Mouse (Mus musculus) G1E (cell line): ENCODE measurements around the gene Gm17535. TPM values are rescaled to one million over a fixed set of nuclear protein-coding genes. Genes with fewer than 3 reads are reported as not detected.
A peak's percentile ranks its signal among the peaks of the same experiment; 100 is the strongest.
"Not testable (repeated sequence)": the region's sequence is repeated elsewhere in the genome, so short reads cannot be mapped to it uniquely, and the experiment has no call there.

Source experiments
- ATAC-seq: 2 replicates; pipeline ENCODE4 v1.8.0; 2016; ENCODE audit warnings: mild to moderate bottlenecking; ENCODE audit not compliant: insufficient number of reproducible peaks, poor library complexity, low FRiP score, severe bottlenecking; ENCODE audit errors: extremely low read depth
- DNase-seq: peaks from one replicate; pipeline ENCODE4 v3.0.0; 2012; ENCODE audit warnings: low spot score
- H3K27me3 ChIP-seq: 2 replicates; pipeline ENCODE4 v1.6.1; 2012; ENCODE audit warnings: mild to moderate bottlenecking, low read length, inconsistent platforms; ENCODE audit not compliant: insufficient read depth
- H3K36me3 ChIP-seq: replicated peaks from 2 replicates; pipeline ENCODE3; 2012; ENCODE audit warnings: mild to moderate bottlenecking, inconsistent platforms
- H3K4me1 ChIP-seq: 2 replicates; pipeline ENCODE4 v1.6.1; 2012; ENCODE audit warnings: low read depth, low read length, inconsistent platforms, mixed read lengths; ENCODE audit not compliant: insufficient read depth
- H3K4me3 ChIP-seq: 2 replicates; pipeline ENCODE4 v1.5.1; 2012; ENCODE audit warnings: low read depth, mild to moderate bottlenecking, inconsistent platforms, low read length, moderate library complexity, mixed read lengths
- H3K9me3 ChIP-seq: replicated peaks from 2 replicates; pipeline ENCODE4 v1.6.1; 2012; ENCODE audit warnings: inconsistent platforms
- polyA plus RNA-seq: library from polyadenylated mRNA; stranded (reverse); fragments of >175 nt; gene quantifications from 2 replicates; pipeline ENCODE4 v1.2.3, GENCODE M21; 2012
- total RNA-seq, 2 experiments: library from RNA; stranded (forward) in 1 of 2; stranded (reverse) in 1 of 2; fragments of 200-1000 nt in 1 of 2; fragments of >200 nt in 1 of 2; fragmentation: Nextera tagmentation in 1 of 2; gene quantifications; 2 replicates each; pipeline ENCODE4 v1.2.3; 2014 to 2017

Gm17535 gene
- total and polyA plus RNA-seq, 3 experiments = 0.09 to 8.5 TPM; not detected in 1

GRCm38 (mm10) chr9:3015354-3015753 lies 19.0 kb upstream of the Gm17535 start, which contains the start of gene Gm10720:
Gene Gm10720, plus strand, starts transcription at chr9:3015654.
- not testable (repeated sequence) for DNase-seq, ATAC-seq, H3K36me3 ChIP-seq, H3K4me3 ChIP-seq, H3K9me3 ChIP-seq, H3K4me1 ChIP-seq, H3K27me3 ChIP-seq

GRCm38 (mm10) chr9:3015896-3016295 lies 18.5 kb upstream of the Gm17535 start:
- not testable (repeated sequence) for H3K36me3 ChIP-seq, H3K9me3 ChIP-seq, H3K4me1 ChIP-seq, H3K4me3 ChIP-seq, DNase-seq, ATAC-seq, H3K27me3 ChIP-seq

DNA sequence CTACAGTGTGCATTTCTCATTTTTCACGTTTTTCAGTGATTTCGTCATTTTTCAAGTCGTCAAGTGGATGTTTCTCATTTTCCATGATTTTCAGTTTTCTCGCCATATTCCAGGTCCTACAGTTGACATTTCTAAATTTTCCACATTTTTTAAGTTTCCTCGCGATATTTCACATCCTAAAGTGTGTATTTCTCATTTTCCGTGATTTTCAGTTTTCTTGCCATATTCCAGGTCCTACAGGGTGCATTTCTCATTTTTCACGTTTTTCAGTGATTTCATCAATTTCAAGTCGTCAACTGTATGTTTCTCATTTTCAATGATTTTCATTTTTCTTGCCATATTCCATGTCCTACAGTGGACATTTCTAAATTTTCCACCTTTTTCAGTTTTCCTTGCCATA lies 17.3 kb upstream of the Gm17535 start, which contains the start of gene Gm10719:
Gm10719 (plus strand) TSS at position 301 of the 400 bp plus-strand sequence.
- H3K4me3 ChIP-seq, ATAC-seq, H3K27me3 ChIP-seq, DNase-seq, H3K4me1 ChIP-seq, H3K36me3 ChIP-seq, H3K9me3 ChIP-seq: not testable (repeated sequence)

GRCm38 (mm10) chr9:3018944-3019343 lies 15.5 kb upstream of the Gm17535 start:
- H3K4me3 ChIP-seq, H3K9me3 ChIP-seq, H3K36me3 ChIP-seq, H3K27me3 ChIP-seq, DNase-seq, ATAC-seq, H3K4me1 ChIP-seq: not testable (repeated sequence)

GRCm38 (mm10) chr9:3019835-3020727 lies 14.3 kb upstream of the Gm17535 start:
- ATAC-seq = peak; percentile 37
- H3K27me3 ChIP-seq, H3K36me3 ChIP-seq, H3K9me3 ChIP-seq, H3K4me1 ChIP-seq, H3K4me3 ChIP-seq, DNase-seq: not testable (repeated sequence)

GRCm38 (mm10) chr9:3022316-3023008 lies 11.9 kb upstream of the Gm17535 start:
- not testable (repeated sequence) for H3K36me3 ChIP-seq, H3K27me3 ChIP-seq, ATAC-seq, DNase-seq, H3K9me3 ChIP-seq, H3K4me1 ChIP-seq, H3K4me3 ChIP-seq

DNA sequence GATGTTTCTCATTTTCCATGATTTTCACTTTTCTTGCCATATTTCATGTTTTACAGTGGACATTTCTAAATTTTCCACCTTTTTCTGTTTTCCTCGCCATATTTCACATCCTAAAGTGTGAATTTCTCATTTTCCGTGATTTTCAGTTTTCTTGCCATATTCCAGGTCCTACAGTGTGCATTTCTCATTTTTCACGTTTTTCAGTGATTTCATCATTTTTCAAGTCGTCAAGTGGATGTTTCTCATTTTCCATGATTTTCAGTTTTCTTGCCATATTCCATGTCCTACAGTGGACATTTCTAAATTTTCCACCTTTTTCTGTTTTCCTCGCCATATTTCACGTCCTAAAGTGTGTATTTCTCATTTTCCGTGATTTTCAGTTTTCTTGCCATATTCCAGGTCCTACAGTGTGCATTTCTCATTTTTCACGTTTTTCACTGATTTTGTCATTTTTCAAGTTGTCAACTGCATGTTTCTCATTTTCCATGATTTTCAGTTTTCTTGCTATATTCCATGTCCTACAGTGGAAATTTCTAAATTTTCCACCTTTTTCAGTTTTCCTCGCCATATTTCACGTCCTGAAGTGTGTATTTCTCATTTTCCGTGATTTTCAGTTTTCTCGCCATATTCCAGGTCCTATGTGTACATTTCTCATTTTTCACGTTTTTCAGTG lies 11.0 kb upstream of the Gm17535 start, which contains the start of gene Gm10718:
Gm10718 (plus strand) TSS at position 236 of the 673 bp plus-strand sequence.
- not testable (repeated sequence) for H3K4me1 ChIP-seq, ATAC-seq, H3K27me3 ChIP-seq, H3K4me3 ChIP-seq, H3K36me3 ChIP-seq, DNase-seq, H3K9me3 ChIP-seq

DNA sequence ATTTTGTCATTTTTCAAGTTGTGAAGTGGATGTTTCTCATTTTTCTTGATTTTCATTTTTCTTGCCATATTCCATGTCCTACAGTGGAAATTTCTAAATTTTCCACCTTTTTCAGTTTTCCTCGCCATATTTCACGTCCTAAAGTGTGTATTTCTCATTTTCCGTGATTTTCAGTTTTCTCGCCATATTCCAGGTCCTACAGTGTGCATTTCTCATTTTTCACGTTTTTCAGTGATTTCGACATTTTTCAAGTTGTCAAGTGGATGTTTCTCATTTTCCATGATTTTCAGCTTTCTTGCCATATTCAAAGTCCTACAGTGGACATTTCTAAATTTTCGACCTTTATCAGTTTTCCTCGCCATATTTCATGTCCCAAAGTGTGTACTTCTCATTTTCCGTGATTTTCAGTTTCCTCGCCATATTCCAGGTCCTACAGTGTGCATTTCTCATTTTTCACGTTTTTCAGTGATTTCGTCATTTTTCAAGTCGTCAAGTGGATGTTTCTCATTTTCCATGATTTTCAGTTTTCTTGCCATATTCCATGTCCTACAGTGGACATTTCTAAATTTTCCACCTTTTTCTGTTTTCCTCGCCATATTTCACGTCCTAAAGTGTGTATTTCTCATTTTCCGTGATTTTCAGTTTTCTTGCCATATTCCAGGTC lies 10.3 kb upstream of the Gm17535 start:
- not testable (repeated sequence) for ATAC-seq, H3K9me3 ChIP-seq, H3K4me1 ChIP-seq, H3K27me3 ChIP-seq, H3K4me3 ChIP-seq, DNase-seq, H3K36me3 ChIP-seq

DNA sequence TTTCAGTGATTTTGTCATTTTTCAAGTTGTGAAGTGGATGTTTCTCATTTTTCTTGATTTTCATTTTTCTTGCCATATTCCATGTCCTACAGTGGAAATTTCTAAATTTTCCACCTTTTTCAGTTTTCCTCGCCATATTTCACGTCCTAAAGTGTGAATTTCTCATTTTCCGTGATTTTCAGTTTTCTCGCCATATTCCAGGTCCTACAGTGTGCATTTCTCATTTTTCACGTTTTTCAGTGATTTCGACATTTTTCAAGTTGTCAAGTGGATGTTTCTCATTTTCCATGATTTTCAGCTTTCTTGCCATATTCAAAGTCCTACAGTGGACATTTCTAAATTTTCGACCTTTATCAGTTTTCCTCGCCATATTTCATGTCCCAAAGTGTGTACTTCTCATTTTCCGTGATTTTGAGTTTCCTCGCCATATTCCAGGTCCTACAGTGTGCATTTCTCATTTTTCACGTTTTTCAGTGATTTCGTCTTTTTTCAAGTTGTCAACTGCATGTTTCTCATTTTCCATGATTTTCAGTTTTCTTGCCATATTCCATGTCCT lies 9.4 kb upstream of the Gm17535 start, which contains the start of gene Gm10717:
Gm10717 (plus strand) TSS at position 506 of the 556 bp plus-strand sequence.
- not testable (repeated sequence) for H3K4me1 ChIP-seq, H3K27me3 ChIP-seq, H3K36me3 ChIP-seq, ATAC-seq, DNase-seq, H3K9me3 ChIP-seq, H3K4me3 ChIP-seq

DNA sequence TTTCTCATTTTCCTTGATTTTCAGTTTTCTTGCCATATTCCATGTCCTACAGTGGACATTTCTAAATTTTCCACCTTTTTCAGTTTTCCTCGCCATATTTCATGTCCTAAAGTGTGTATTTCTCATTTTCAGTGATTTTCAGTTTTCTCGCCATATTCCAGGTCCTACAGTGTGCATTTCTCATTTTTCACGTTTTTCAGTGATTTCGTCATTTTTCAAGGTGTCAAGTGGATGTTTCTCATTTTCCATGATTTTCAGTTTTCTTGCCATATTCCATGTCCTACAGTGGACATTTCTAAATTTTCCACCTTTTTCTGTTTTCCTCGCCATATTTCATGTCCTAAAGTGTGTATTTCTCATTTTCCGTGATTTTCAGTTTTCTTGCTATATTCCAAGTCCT lies 8.7 kb upstream of the Gm17535 start:
- not testable (repeated sequence) for DNase-seq, ATAC-seq

DNA sequence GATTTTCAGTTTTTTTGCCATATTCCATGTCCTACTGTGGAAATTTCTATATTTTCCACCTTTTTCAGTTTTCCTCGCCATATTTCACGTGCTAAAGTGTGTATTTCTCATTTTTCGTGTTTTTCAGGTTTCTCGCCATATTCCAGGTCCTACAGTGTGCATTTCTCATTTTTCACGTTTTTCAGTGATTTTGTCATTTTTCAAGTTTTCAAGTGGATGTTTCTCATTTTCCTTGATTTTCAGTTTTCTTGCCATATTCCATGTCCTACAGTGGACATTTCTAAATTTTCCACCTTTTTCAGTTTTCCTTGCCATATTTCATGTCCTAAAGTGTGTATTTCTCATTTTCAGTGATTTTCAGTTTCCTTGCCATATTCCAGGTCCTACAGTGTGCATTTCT lies 8.3 kb upstream of the Gm17535 start:
- H3K4me1 ChIP-seq, H3K4me3 ChIP-seq, ATAC-seq, H3K27me3 ChIP-seq, H3K36me3 ChIP-seq, H3K9me3 ChIP-seq, DNase-seq: not testable (repeated sequence)

More for the DNA sequence above, 8.7 kb upstream of the Gm17535 start:
- H3K4me1 ChIP-seq, H3K9me3 ChIP-seq, H3K36me3 ChIP-seq, H3K27me3 ChIP-seq, H3K4me3 ChIP-seq: not testable (repeated sequence)
